ENCODE assay signal across 12 mouse cellular contexts in the genomic region with DNA sequence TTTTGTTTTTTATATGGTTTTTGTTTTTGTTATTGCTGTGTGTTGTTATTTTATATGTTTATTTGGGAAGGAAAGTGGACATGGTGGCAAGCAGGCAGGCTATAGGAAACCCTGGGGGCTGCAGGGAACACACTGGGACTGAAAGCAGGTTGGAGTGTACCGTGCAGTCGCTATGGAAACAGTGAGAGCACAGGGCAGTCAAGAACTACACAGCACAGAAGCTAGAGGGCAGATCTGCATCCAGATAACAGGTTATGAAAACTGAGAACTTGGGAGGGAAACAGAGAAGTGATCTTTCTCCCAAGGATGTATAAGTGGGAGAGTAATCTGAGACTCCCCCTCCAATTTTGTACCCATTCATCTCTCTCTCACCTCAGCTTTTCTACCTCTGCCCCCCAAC. TPM values are rescaled to one million over a fixed set of nuclear protein-coding genes. Genes with fewer than 3 reads are reported as not detected.
DNase-seq lines count a peak whose midpoint lies in the region; ATAC-seq lines count a peak whose summit lies in the region.
"Had no signal": no experiment of that assay in that cellular context is flagged by ENCODE, and none has a peak within 500 bp of the region (broad histone marks: within the 10 kb centered on the region; RNA-seq: fewer than 3 reads in every experiment).

No protein-coding gene starts in this region.

- no peak overlapping the region for H3K27ac ChIP-seq in neural tube, embryonic 12.5 days
- no peak overlapping the region for H3K27ac ChIP-seq in hindbrain, embryonic 14.5 days
- H3K27ac ChIP-seq: liver, embryonic 13.5 days had no signal

- H3K4me3 ChIP-seq in neural tube, embryonic 12.5 days = no peak overlapping the region
- no peak overlapping the region for H3K4me3 ChIP-seq in hindbrain, embryonic 14.5 days (replicated peaks; ENCODE audit: low read length)
- H3K4me3 ChIP-seq: liver, embryonic 13.5 days had no signal

- WGBS in neural tube, embryonic 12.5 days = 17% methylated on average over 2 of the region's 2 CpGs
- 18% methylated on average over 2 of the region's 2 CpGs for WGBS in hindbrain, embryonic 14.5 days

- DNase-seq in embryo, embryonic 10 days (ENCODE audit: low spot score) = peak; percentile 60
- DNase-seq in embryo, embryonic 9.5 days (ENCODE audit: extremely low spot score) = no peak
- no peak for DNase-seq in neural tube, embryonic 10.5 days (ENCODE audit: extremely low spot score, low spot score)
- no peak for DNase-seq in hindbrain, embryonic 14.5 days (ENCODE audit: low spot score)
- DNase-seq in gastrocnemius, adult 18-20 months (ENCODE audit: low spot score) = no peak
- DNase-seq in heart, adult 18-20 months = no peak
- DNase-seq: B cell, adult 2 months; liver, embryonic 13.5 days had no signal

- peak; percentile 72; the same call in 1 of the 2 replicates for ATAC-seq in neural tube, embryonic 12.5 days (ENCODE audit: low FRiP score, low read depth)
- ATAC-seq in hindbrain, embryonic 14.5 days (ENCODE audit: low FRiP score) = peak; percentile 60; the same call in 1 of the 2 replicates
- ATAC-seq in erythroblast, adult 5-6 weeks (replicated peaks; ENCODE audit: low FRiP score, poor library complexity, severe bottlenecking) = no peak
- ATAC-seq: inflammation-experienced regulatory T-cells, adult 6 months had no signal

- no peak overlapping the region for H3K9ac ChIP-seq in neural tube, embryonic 12.5 days
- H3K9ac ChIP-seq in hindbrain, embryonic 14.5 days = no peak overlapping the region
- H3K9ac ChIP-seq: liver, embryonic 13.5 days had no signal

- H3K27me3 ChIP-seq in neural tube, embryonic 12.5 days (replicated peaks) = no peaks in the 10 kb centered on the region
- no peaks in the 10 kb centered on the region for H3K27me3 ChIP-seq in hindbrain, embryonic 14.5 days (ENCODE audit: control insufficient read depth, insufficient read depth, low read length)

- H3K4me1 ChIP-seq in neural tube, embryonic 12.5 days = no peaks in the 10 kb centered on the region
- H3K4me1 ChIP-seq in hindbrain, embryonic 14.5 days (replicated peaks; ENCODE audit: control insufficient read depth, insufficient read depth, low read length) = no peaks in the 10 kb centered on the region
- H3K4me1 ChIP-seq: liver, embryonic 13.5 days had no signal

- no peaks in the 10 kb centered on the region for H3K36me3 ChIP-seq in neural tube, embryonic 12.5 days
- H3K36me3 ChIP-seq in hindbrain, embryonic 14.5 days (replicated peaks; ENCODE audit: control insufficient read depth, insufficient read depth) = no peaks in the 10 kb centered on the region
- H3K36me3 ChIP-seq: liver, embryonic 13.5 days had no signal

- H3K4me2 ChIP-seq in neural tube, embryonic 12.5 days (replicated peaks) = no peak overlapping the region
- H3K4me2 ChIP-seq in hindbrain, embryonic 14.5 days (replicated peaks) = no peak overlapping the region
- H3K4me2 ChIP-seq: liver, embryonic 13.5 days had no signal

- no peaks in the 10 kb centered on the region for H3K9me3 ChIP-seq in neural tube, embryonic 12.5 days
- H3K9me3 ChIP-seq in hindbrain, embryonic 14.5 days (ENCODE audit: control insufficient read depth, low read length) = no peaks in the 10 kb centered on the region
- H3K9me3 ChIP-seq: liver, embryonic 13.5 days had no signal

RNA-seq across cellular contexts. Expression of a gene that starts 7.4 kb away (rescaled TPM):
- 2.3 and 3.4 TPM in 2 replicates for polyA plus RNA-seq in neural tube, embryonic 12.5 days (2016; fragmentation: Nextera tagmentation; extraction: Ambion mirVana)
- 11.7 and 11.8 TPM in 2 replicates for polyA plus RNA-seq in hindbrain, embryonic 14.5 days (2014; fragmentation: Nextera tagmentation; extraction: Ambion mirVana)
- under 1 TPM; 0.21 to 0.43 TPM for total RNA-seq in gastrocnemius, adult 18-20 months (2021)
- total RNA-seq in erythroblast, adult 5-6 weeks (2015; ENCODE audit: low replicate concordance) = not detected in 2 replicates
- not detected in 2 replicates for total RNA-seq in erythroblast, adult 5-6 weeks (2017; ENCODE audit: low replicate concordance)
- total RNA-seq in heart, adult 18-20 months (2021) = not detected
- total RNA-seq: heart, adult 8-10 months had no signal
- polyA plus RNA-seq: inflammation-experienced regulatory T-cells, adult 6 months had no signal
